Mouse (Mus musculus) fat pad, adult 2 months (tissue): Measurements from ENCODE around the gene Cdc42ep5.

Experiments
- DNase-seq: peaks from one replicate; pipeline ENCODE4 v3.0.0-alpha.2; 2011; ENCODE audit warnings: low read depth, low spot score; ENCODE audit errors: extremely low read depth

The Cdc42ep5 gene

GRCm38 (mm10) chr7:4146241-4147180 is 18.1 kb downstream of the Cdc42ep5 start:
- DNase-seq: no peak

GRCm38 (mm10) chr7:4145552-4146190 is 19.0 kb downstream of the Cdc42ep5 start:
- no peak for DNase-seq

- DNase-seq: no peak
Observed at GRCm38 (mm10) chr7:4144766-4145551, 19.7 kb downstream of the Cdc42ep5 start.

GRCm38 (mm10) chr7:4144046-4144445 is 20.6 kb downstream of the Cdc42ep5 start:
- DNase-seq: no peak

GRCm38 (mm10) chr7:4143506-4143905 is 21.2 kb downstream of the Cdc42ep5 start:
- DNase-seq: no peak

- no peak for DNase-seq
Observed at GRCm38 (mm10) chr7:4142796-4143445, 21.7 kb downstream of the Cdc42ep5 start.

- DNase-seq: no peak
Observed at GRCm38 (mm10) chr7:4141648-4142325, 22.9 kb downstream of the Cdc42ep5 start.

GRCm38 (mm10) chr7:4139391-4139790 is 25.3 kb downstream of the Cdc42ep5 start:
- no peak for DNase-seq

GRCm38 (mm10) chr7:4138671-4139070 is 26.0 kb downstream of the Cdc42ep5 start:
- no peak for DNase-seq

GRCm38 (mm10) chr7:4138181-4138580 is 26.5 kb downstream of the Cdc42ep5 start:
- DNase-seq: no peak

- no peak for DNase-seq
Observed at GRCm38 (mm10) chr7:4137746-4138145, 26.9 kb downstream of the Cdc42ep5 start.

GRCm38 (mm10) chr7:4136771-4137531 is 27.7 kb downstream of the Cdc42ep5 start, which contains the start of gene Leng8:
Leng8 (plus strand) TSS chr7:4137039.
- peak; percentile 90 for DNase-seq

GRCm38 (mm10) chr7:4136404-4136770 is 28.3 kb downstream of the Cdc42ep5 start:
- DNase-seq: no peak

GRCm38 (mm10) chr7:4134911-4135310 is 29.7 kb downstream of the Cdc42ep5 start:
- DNase-seq: no peak

GRCm38 (mm10) chr7:4132998-4133397 is 31.7 kb downstream of the Cdc42ep5 start:
- DNase-seq: no peak

- no peak for DNase-seq
Observed at GRCm38 (mm10) chr7:4132581-4132980, 32.1 kb downstream of the Cdc42ep5 start.

GRCm38 (mm10) chr7:4131964-4132363 is 32.7 kb downstream of the Cdc42ep5 start:
- no peak for DNase-seq

GRCm38 (mm10) chr7:4130686-4131452 is 33.8 kb downstream of the Cdc42ep5 start:
- DNase-seq: no peak

GRCm38 (mm10) chr7:4128860-4129259 is 35.8 kb downstream of the Cdc42ep5 start:
- DNase-seq: no peak
